Mouse (Mus musculus) cerebellum, adult 2 months (tissue): ENCODE measurements at regions not wholly inside any gene's neighbourhood (a gene's known extent, or its start where the extent isn't known, plus 50 kb on each side); places are given as distances from the start of the nearest gene placed in this dataset.

Source experiments
- CTCF ChIP-seq: fragments of 200-500 bp; IDR thresholded peaks from 2 replicates; pipeline ENCODE4 v1.5.1; 2011; ENCODE audit warnings: low read depth, mild to moderate bottlenecking, control low read depth, low read length, moderate library complexity, borderline replicate concordance; ENCODE audit not compliant: insufficient read depth
- POLR2A ChIP-seq: fragments of 200-500 bp; IDR thresholded peaks from 2 replicates; pipeline ENCODE4 v1.6.1; 2011; ENCODE audit warnings: low read length, control low read depth, borderline replicate concordance; ENCODE audit not compliant: insufficient read depth

DNA sequence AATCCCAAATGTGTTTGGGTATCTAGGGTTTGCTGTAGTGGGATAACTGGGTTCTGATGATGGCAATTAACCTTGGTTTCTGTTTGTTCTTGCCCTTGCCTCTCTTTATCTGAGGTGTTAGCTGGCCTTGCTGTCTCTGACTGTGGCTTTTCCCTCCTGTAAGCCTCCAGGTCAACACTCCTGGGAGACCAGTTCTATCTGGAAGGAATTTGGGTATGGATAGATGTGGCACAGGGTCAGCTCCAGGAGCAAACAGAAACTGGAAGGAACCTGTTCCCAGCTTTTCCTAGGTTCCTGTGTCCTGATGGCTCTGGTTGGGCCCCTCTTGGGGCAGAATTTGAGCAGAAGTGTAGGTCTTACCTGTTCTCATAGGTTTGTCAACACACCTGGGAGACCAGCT, 2725.8 kb downstream of the Gm37988 start:
- TF ChIP-seq POLR2A, result no peak
- TF ChIP-seq CTCF, result no peak
